Mouse (Mus musculus) heart, postnatal 25 days (tissue): ENCODE measurements around the gene Hist1h4f. TPM values are rescaled to one million over a fixed set of nuclear protein-coding genes. Genes with fewer than 3 reads are reported as not detected.

Experiments used
- DNase-seq: peaks from one replicate; pipeline ENCODE4 v3.0.0; 2022; ENCODE audit warnings: low spot score
- intact Hi-C: fragments of 180-260 bp; cut with DNase I; formaldehyde crosslinking; loops from one replicate; pipeline ENCODE4 v1.15.1; 2025
- total RNA-seq, 2 experiments: library from RNA; stranded (reverse); gene quantifications; 2 replicates each; pipeline ENCODE4 v1.2.3; 2021

Gene Hist1h4f
- total RNA-seq, 2 experiments from 2014 or later = 33.0 to 46.9 TPM

GRCm38 (mm10) chr13:23521703-23522102, 29.7 kb downstream of the Hist1h4f start:
- peak; percentile 47 for DNase-seq
- intact Hi-C loops = no loop called here

- intact Hi-C loops = loop anchor here (2.0 to 10.0 kb wide), 3 partner anchors 83 to 1575 kb away; partner anchors contain the start of gene Zfp184
- peak; percentile 42 for DNase-seq
These were observed 32.0 kb downstream of the Hist1h4f start for GRCm38 (mm10) chr13:23519416-23519815.

- DNase-seq = peak; percentile 28
- intact Hi-C loops = loop anchor here (2.0 to 10.0 kb wide), 3 partner anchors 82 to 1574 kb away; partner anchors contain the start of gene Zfp184
These were observed 32.6 kb downstream of the Hist1h4f start for GRCm38 (mm10) chr13:23518885-23519284.

- no peak for DNase-seq
- intact Hi-C loops = loop anchor here (2.0 to 10.0 kb wide), 3 partner anchors 81 to 1573 kb away; partner anchors contain the start of gene Zfp184
These were observed 33.2 kb downstream of the Hist1h4f start for GRCm38 (mm10) chr13:23518295-23518603.

GRCm38 (mm10) chr13:23517603-23518294, 33.7 kb downstream of the Hist1h4f start:
- DNase-seq = peak; percentile 71
- intact Hi-C loops = loop anchor here (1.0 to 10.0 kb wide), 5 partner anchors 67 to 1573 kb away; partner anchors contain the start of gene Zfp184

- peak; percentile 35 for DNase-seq
- intact Hi-C loops = loop anchor here (1.0 to 10.0 kb wide), 4 partner anchors 67 to 1572 kb away; partner anchors contain the start of gene Zfp184
These were observed 34.4 kb downstream of the Hist1h4f start for GRCm38 (mm10) chr13:23516822-23517602.

- DNase-seq = no peak
- intact Hi-C loops = loop anchor here (2.0 to 10.0 kb wide), 3 partner anchors 69 to 1571 kb away; partner anchors contain the start of gene Zfp184
These were observed 35.4 kb downstream of the Hist1h4f start for GRCm38 (mm10) chr13:23515826-23516620.

GRCm38 (mm10) chr13:23515281-23515680, 36.2 kb downstream of the Hist1h4f start:
- intact Hi-C loops = loop anchor here (5.0 to 10.0 kb wide), 2 partner anchors 1493 to 1570 kb away; partner anchors contain the start of gene Zfp184

GRCm38 (mm10) chr13:23513517-23513916, 37.9 kb downstream of the Hist1h4f start:
- no peak for DNase-seq

More at GRCm38 (mm10) chr13:23515281-23515680, 36.2 kb downstream of the Hist1h4f start:
- no peak for DNase-seq

GRCm38 (mm10) chr13:23510127-23510526, 41.3 kb downstream of the Hist1h4f start:
- no peak for DNase-seq
- intact Hi-C loops = loop anchor here (10.0 kb wide), 1 partner anchor 1565 kb away; the partner anchor contains the start of gene Zfp184

More at GRCm38 (mm10) chr13:23513517-23513916, 37.9 kb downstream of the Hist1h4f start:
- intact Hi-C loops = loop anchor here (10.0 kb wide), 1 partner anchor 1569 kb away; the partner anchor contains the start of gene Zfp184

- DNase-seq = no peak
- intact Hi-C loops = no loop called here
These were observed 44.5 kb downstream of the Hist1h4f start for GRCm38 (mm10) chr13:23506819-23507515.

- intact Hi-C loops = no loop called here
- no peak for DNase-seq
These were observed 45.1 kb downstream of the Hist1h4f start for GRCm38 (mm10) chr13:23506351-23506750.

GRCm38 (mm10) chr13:23505662-23506345, 45.6 kb downstream of the Hist1h4f start:
- no peak for DNase-seq
- intact Hi-C loops = no loop called here

- intact Hi-C loops = no loop called here
- no peak for DNase-seq
These were observed 47.7 kb downstream of the Hist1h4f start for GRCm38 (mm10) chr13:23503797-23504196.

- intact Hi-C loops = no loop called here
- no peak for DNase-seq
These were observed 48.5 kb downstream of the Hist1h4f start for GRCm38 (mm10) chr13:23502916-23503315.

GRCm38 (mm10) chr13:23502031-23502567, 49.3 kb downstream of the Hist1h4f start:
- intact Hi-C loops = no loop called here
- DNase-seq = no peak

- no peak for DNase-seq
- intact Hi-C loops = no loop called here
These were observed 49.9 kb downstream of the Hist1h4f start for GRCm38 (mm10) chr13:23501511-23501910.
